Mouse (Mus musculus): ENCODE results near the gene Gabarap. TPM values are rescaled to one million over a fixed set of nuclear protein-coding genes. Genes with fewer than 3 reads are reported as not detected.

The Gabarap gene
- polyA plus RNA-seq (2014; fragmentation: Nextera tagmentation; extraction: Ambion mirVana): 530 and 552 TPM in 2 replicates

DNA sequence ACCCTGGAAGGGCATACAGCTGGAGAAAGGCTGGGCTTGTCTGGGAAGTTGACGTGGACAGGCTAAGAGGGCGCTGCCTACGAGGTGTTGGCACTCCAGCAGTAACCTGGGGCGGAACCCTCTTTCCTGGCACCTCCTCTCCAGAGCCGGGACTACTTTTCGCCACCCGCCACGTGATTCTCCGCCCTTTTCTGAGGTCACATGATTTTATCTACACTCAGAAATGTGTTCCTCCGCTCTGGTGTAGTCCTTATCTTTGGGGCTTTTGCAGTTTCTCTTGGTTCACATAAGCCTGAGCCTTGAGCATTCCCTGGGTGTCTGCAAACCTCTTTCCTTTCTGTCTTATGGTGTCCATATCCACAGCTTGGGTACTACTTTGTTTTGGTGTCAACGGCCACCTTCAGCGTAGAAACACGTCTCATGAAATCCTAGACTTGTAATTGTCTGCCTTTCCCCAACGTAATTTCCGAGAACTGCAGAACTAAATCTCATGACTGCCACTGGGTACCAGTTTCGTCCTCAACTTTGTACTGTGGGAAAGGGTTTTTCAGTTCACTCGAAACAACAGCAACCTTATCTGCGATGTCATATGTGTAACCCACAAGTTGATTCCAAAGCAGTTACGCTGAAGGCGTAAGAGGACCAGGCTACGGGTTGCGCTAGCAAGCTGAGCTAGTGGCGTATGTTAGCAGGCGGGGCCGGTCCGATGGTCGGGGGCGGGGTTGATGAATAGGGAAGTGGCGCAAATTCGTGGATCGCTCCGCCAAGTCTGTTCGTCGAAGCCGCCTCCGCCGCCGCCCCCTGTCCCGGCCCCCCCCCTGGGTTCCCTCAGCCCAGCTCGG, at the start of gene Gabarap:
TSS of gene Gabarap (plus strand) at position 294 of the 842 bp plus-strand sequence.
- no peaks in the 10 kb centered on the region for H3K9me3 ChIP-seq (ENCODE audit: control insufficient read depth, low read length)
- H3K9ac ChIP-seq (ENCODE audit: low read length): peak within 1 kb of the TSS; percentile 75
- peaks cover 7% of the 10 kb centered on the region for H3K4me1 ChIP-seq (ENCODE audit: control insufficient read depth, insufficient read depth, low read length)
- H3K36me3 ChIP-seq (ENCODE audit: control insufficient read depth, insufficient read depth, low read length): peaks cover 10% of the 10 kb centered on the region
- under 1% methylated on average over 40 of the region's 40 CpGs for WGBS
- peak within 1 kb of the TSS; percentile 61 for H3K4me3 ChIP-seq (ENCODE audit: low read depth, low read length)
- H3K27ac ChIP-seq (ENCODE audit: low read depth, low read length): peak within 1 kb of the TSS; percentile 66
- H3K4me2 ChIP-seq (ENCODE audit: low read depth): peak within 1 kb of the TSS; percentile 59
- no peaks in the 10 kb centered on the region for H3K27me3 ChIP-seq (ENCODE audit: control insufficient read depth, insufficient read depth, low read length)
- peak; percentile 94 for DNase-seq (ENCODE audit: low spot score)
- peak; percentile 55; the same call in 1 of the 2 replicates for ATAC-seq (ENCODE audit: insufficient read depth, low FRiP score, low TSS enrichment)

DNA sequence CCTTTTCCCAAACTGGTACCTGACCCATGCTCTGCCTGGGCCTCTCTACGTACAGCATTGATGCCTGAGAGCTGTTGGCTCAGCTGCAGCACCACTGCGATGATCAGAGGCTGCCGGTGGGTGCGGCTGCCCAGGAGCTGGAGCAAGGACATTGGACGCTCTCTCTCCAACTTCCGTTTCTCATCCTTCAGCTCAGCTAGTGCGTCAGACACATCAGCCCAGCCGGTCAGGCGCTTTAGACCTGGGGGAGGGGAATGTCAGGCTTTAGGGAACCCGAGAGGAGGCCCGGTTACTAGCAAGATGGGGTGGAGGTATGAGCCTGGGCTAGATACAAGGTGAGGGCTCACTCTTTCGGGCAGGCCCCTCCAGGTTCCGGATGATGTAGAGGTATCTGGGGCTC, 45.7 kb upstream of the Gabarap start:
- 82% methylated on average over 13 of the region's 13 CpGs for WGBS
- H3K4me1 ChIP-seq (ENCODE audit: control insufficient read depth, insufficient read depth, low read length): peaks cover 5% of the 10 kb centered on the region; the same call in 1 of the 2 replicates

DNA sequence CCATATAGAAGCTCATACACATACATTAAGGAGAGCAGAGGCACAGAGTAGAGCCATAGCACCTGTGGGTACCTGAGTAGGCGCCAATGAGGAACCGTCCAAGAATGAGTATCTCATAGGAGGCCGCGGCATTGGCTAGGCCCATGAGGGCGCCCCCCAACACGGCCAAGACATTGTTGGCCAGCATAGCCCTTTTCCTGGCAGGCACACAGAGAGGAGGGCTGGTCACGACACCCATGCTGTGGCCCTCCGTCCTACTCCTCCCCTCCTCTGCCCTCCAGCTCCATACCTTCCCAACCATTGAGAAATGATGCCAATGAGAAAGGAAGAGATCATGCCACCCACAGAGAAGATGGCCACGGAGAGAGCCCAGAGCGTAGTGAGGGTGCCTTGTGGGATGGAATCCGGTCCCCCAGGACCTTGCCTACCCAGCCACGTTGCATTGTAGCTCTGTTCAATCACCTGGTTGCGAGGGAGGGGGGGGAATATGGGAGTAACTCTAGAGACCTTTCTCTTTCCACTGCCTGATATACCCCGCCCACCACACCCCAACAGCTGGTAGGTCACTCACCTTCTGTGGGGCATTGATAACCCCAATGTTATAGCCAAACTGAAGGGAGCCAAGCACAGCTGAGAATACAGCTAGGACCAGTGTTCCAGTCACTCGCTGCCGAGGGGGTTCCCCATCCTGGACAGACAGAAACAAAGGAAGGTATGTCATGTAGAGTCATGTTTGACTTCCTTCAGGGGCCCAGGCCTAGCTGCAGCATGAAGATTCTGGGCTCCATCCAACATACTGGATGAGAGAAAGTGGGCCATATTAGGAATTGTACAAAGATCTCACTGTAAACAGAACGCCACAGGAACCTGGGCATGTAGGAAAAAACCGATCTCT, 44.7 kb upstream of the Gabarap start:
- Histone ChIP-seq H3K27ac (ENCODE audit: low read depth, low read length) (no peak overlapping the region), H3K4me3 (ENCODE audit: low read depth, low read length) (0 out of 2 replicates have a peak overlapping the region, but pooled peaks have one; percentile 30)

More for the DNA sequence above, 45.7 kb upstream of the Gabarap start:
- Histone ChIP-seq H3K9ac (ENCODE audit: low read length) (no peak overlapping the region), H3K27me3 (ENCODE audit: control insufficient read depth, insufficient read depth, low read length) (no peaks in the 10 kb centered on the region), H3K4me2 (ENCODE audit: low read depth) (no peak overlapping the region), H3K36me3 (ENCODE audit: control insufficient read depth, insufficient read depth, low read length) (no peaks in the 10 kb centered on the region), H3K27ac (ENCODE audit: low read depth, low read length) (no peak overlapping the region), H3K9me3 (ENCODE audit: control insufficient read depth, low read length) (no peaks in the 10 kb centered on the region), H3K4me3 (ENCODE audit: low read depth, low read length) (no peak overlapping the region)
- ATAC-seq (ENCODE audit: insufficient read depth, low FRiP score, low TSS enrichment) (no peak), DNase-seq (ENCODE audit: low spot score) (no peak)

DNA sequence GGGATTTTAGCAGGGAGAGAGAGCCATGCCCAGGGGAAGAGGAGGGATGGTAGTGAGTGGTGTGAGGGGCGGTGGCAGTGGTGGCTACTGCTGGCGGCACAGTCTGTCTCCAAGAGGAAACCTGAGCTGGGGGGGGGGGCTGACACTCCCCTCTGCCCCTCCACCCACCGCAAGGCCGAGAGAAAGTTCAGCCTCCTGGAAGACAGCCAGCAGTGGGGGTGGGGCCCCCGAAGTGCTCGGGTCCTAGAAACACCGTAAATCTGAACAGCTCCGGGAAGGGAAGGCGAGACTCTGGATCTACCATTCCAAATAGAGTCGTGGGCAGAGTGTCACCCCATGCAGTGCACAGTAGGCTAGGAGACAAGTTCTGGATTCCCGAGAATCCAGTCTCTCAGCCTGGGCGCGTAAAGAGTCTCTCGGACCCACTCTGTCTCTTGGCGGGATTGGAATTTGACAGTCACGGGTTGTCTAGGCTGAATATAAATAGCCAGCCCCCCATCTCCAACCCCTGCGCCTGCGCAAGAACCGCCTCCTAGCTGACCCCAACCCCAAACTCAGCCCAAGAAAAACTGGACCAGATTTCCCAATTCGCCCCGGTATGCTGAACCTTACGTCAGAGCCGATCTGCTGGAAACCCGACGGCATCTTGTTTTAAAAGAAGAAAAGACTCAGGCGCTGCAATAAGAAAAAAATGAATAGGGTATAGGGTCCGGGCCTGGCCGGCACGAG, 43.4 kb upstream of the Gabarap start:
- Histone ChIP-seq H3K4me1 (ENCODE audit: control insufficient read depth, insufficient read depth, low read length) (peaks cover 5% of the 10 kb centered on the region; the same call in 1 of the 2 replicates), H3K9me3 (ENCODE audit: control insufficient read depth, low read length) (no peaks in the 10 kb centered on the region), H3K36me3 (ENCODE audit: control insufficient read depth, insufficient read depth, low read length) (no peaks in the 10 kb centered on the region), H3K4me2 (ENCODE audit: low read depth) (peak overlapping the region; percentile 41), H3K4me3 (ENCODE audit: low read depth, low read length) (peak overlapping the region; percentile 30), H3K9ac (ENCODE audit: low read length) (peak overlapping the region; percentile 69; the same call in 1 of the 2 replicates), H3K27me3 (ENCODE audit: control insufficient read depth, insufficient read depth, low read length) (no peaks in the 10 kb centered on the region), H3K27ac (ENCODE audit: low read depth, low read length) (peak overlapping the region; percentile 1; the same call in 1 of the 2 replicates)
- peak; percentile 32 for ATAC-seq (ENCODE audit: insufficient read depth, low FRiP score, low TSS enrichment)
- 2% methylated on average over 29 of the region's 29 CpGs for WGBS
- peak; percentile 70 for DNase-seq (ENCODE audit: low spot score)

More for the DNA sequence above, 44.7 kb upstream of the Gabarap start:
- Histone ChIP-seq H3K9ac (ENCODE audit: low read length) (no peak overlapping the region), H3K27me3 (ENCODE audit: control insufficient read depth, insufficient read depth, low read length) (no peaks in the 10 kb centered on the region), H3K36me3 (ENCODE audit: control insufficient read depth, insufficient read depth, low read length) (no peaks in the 10 kb centered on the region), H3K4me1 (ENCODE audit: control insufficient read depth, insufficient read depth, low read length) (peaks cover 5% of the 10 kb centered on the region; the same call in 1 of the 2 replicates), H3K9me3 (ENCODE audit: control insufficient read depth, low read length) (no peaks in the 10 kb centered on the region), H3K4me2 (ENCODE audit: low read depth) (peak overlapping the region; percentile 41)
- WGBS: 89% methylated on average over 18 of the region's 18 CpGs
- DNase-seq (ENCODE audit: low spot score) (no peak), ATAC-seq (ENCODE audit: insufficient read depth, low FRiP score, low TSS enrichment) (no peak)

DNA sequence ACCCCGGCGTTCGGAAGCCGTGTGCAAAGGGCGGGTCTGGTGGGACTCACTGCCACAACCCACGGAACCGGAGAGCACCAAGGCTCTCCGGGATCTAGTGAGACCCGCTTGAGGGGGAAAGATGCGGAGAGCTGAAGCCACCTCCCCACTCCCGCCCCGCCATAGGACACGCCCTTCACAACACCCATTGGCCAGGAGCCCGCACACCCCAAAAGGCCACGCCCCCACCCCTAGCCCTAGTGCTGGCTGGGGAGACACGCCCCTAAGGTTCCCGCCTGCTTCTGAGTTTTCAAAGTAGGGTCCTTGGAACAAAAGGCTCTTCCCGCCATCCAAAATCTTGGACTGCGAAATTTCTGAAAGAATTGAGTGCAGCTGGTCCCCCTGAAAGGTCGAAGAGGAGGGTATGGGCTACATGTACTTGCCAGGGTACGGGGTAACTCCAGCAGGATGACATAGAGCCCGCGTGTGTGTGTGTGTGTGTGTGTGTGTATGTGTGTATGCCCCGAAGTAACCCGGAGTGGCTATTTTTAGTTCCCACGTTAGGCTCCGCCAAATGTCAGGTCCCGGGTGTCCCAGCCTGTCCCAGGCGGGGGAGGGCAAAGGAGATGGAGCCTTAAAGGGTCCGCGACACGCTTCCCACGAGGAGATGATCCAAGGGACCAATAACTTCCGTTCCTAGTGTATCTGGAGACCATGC, 42.7 kb upstream of the Gabarap start, which contains the start of gene Slc2a4:
TSS of gene Slc2a4 (minus strand) at position 123 of the 697 bp plus-strand sequence.
- H3K27ac ChIP-seq (ENCODE audit: low read depth, low read length): peak within 1 kb of the TSS; percentile 75
- peak within 1 kb of the TSS; percentile 69 for H3K9ac ChIP-seq (ENCODE audit: low read length)
- no peaks in the 10 kb centered on the region for H3K36me3 ChIP-seq (ENCODE audit: control insufficient read depth, insufficient read depth, low read length)
- DNase-seq (ENCODE audit: low spot score) (peak; percentile 95), ATAC-seq (ENCODE audit: insufficient read depth, low FRiP score, low TSS enrichment) (peak; percentile 94)
- H3K4me3 ChIP-seq (ENCODE audit: low read depth, low read length): peak within 1 kb of the TSS; percentile 30
- H3K9me3 ChIP-seq (ENCODE audit: control insufficient read depth, low read length): no peaks in the 10 kb centered on the region
- 0% methylated on average over 34 of the region's 34 CpGs for WGBS
- H3K27me3 ChIP-seq (ENCODE audit: control insufficient read depth, insufficient read depth, low read length): no peaks in the 10 kb centered on the region
- peak within 1 kb of the TSS; percentile 41 for H3K4me2 ChIP-seq (ENCODE audit: low read depth)
- peaks cover 5% of the 10 kb centered on the region; the same call in 1 of the 2 replicates for H3K4me1 ChIP-seq (ENCODE audit: control insufficient read depth, insufficient read depth, low read length)

DNA sequence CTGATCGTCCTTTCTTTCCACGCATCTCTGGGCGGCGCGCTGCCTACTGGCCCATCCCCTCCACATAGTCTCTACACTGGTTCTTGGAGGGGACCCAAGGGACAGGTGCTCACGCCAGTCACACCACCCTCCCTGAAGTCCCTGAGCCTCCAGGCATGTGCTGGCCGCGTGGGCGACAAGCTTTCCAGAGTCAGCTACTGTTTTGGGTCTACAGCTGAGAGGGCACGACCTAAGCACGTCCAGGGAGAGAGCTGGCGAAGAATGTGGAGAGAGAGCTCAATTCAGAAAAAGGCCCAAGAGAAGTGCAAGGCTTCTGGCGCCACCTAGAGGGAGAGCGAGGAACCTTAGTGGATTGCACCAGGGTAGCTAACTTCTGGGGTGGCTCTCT, 42.2 kb upstream of the Gabarap start:
- Histone ChIP-seq H3K4me3 (ENCODE audit: low read depth, low read length) (peak overlapping the region; percentile 30), H3K27me3 (ENCODE audit: control insufficient read depth, insufficient read depth, low read length) (no peaks in the 10 kb centered on the region), H3K4me1 (ENCODE audit: control insufficient read depth, insufficient read depth, low read length) (peaks cover 5% of the 10 kb centered on the region; the same call in 1 of the 2 replicates), H3K9ac (ENCODE audit: low read length) (peak overlapping the region; percentile 69), H3K36me3 (ENCODE audit: control insufficient read depth, insufficient read depth, low read length) (no peaks in the 10 kb centered on the region), H3K4me2 (ENCODE audit: low read depth) (peak overlapping the region; percentile 41), H3K27ac (ENCODE audit: low read depth, low read length) (peak overlapping the region; percentile 75), H3K9me3 (ENCODE audit: control insufficient read depth, low read length) (no peaks in the 10 kb centered on the region)
- DNase-seq (ENCODE audit: low spot score) (peak; percentile 88), ATAC-seq (ENCODE audit: insufficient read depth, low FRiP score, low TSS enrichment) (peak; percentile 54)
- under 1% methylated on average over 14 of the region's 14 CpGs for WGBS

DNA sequence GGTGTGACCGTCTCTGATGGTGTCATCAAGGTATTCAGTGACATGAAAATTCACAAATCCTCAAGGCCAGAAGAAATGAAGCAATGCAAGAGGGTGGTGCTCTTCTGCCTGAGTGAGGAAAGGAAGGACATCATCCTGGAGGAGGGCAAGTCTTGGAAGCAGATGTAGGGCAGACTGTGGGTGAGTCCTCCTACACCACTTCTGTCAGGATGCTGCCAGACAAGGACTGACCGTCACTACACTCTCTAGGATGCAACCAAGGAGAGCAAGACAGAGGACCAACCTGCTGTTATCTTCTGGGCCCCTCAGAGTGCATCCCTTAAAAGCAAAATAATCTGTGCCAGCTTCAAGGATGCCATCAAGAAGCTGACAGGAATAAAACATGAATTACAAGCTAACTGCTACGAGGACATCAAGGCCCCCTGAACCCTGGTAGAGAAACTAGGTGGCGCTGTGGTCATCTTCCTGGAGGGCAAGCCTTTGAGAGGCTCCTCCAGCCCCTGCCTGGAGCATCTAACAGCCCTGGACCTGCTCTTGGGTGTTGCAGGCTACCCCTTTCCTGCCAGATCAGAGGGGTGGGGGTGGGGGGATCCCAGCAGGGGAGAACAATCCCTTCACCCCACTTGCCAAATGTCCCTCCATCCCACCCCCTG, 40.0 kb upstream of the Gabarap start:
- Histone ChIP-seq H3K9ac (ENCODE audit: low read length) (no peak overlapping the region), H3K27ac (ENCODE audit: low read depth, low read length) (no peak overlapping the region), H3K36me3 (ENCODE audit: control insufficient read depth, insufficient read depth, low read length) (no peaks in the 10 kb centered on the region), H3K4me2 (ENCODE audit: low read depth) (no peak overlapping the region), H3K27me3 (ENCODE audit: control insufficient read depth, insufficient read depth, low read length) (no peaks in the 10 kb centered on the region), H3K9me3 (ENCODE audit: control insufficient read depth, low read length) (no peaks in the 10 kb centered on the region), H3K4me1 (ENCODE audit: control insufficient read depth, insufficient read depth, low read length) (peaks cover 5% of the 10 kb centered on the region; the same call in 1 of the 2 replicates), H3K4me3 (ENCODE audit: low read depth, low read length) (no peak overlapping the region)
- ATAC-seq (ENCODE audit: insufficient read depth, low FRiP score, low TSS enrichment) (no peak), DNase-seq (ENCODE audit: low spot score) (no peak)
- 43% methylated on average over 4 of the region's 4 CpGs for WGBS

All from neural tube, embryonic 11.5 days (tissue).